ENCODE assay signal across 15 mouse cellular contexts in the genomic region with DNA sequence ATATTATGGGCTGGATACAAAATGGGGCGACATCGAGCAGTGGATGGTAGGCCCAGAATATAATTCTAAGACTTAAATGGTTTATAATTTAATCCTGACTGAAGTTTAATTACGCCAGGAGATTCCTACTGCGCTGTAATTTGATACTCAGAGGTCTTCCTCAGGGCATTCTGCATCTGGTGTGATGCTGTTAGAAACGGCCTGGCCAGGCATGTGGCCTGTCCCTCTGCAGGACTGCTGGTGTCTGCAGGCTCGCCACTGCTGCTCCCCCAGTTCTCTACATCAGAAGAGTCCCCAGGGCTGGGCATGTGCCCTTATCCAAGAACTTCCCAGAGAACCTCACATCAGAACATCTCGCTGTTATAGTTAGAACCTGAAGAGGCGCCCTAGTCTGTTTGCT.
A peak's percentile ranks its signal among the peaks of the same experiment; 100 is the strongest.
DNase-seq lines count a peak whose midpoint lies in the region; ATAC-seq and TF ChIP-seq lines count a peak whose summit lies in the region.
"Had no signal": no experiment of that assay in that cellular context is flagged by ENCODE, and none has a peak within 500 bp of the region (broad histone marks: within the 10 kb centered on the region; RNA-seq: fewer than 3 reads in every experiment).

No protein-coding gene starts in this region.

- H3K36me3 ChIP-seq in heart, embryonic 15.5 days: peaks cover 9% of the 10 kb centered on the region; the same call in 1 of the 2 replicates
- H3K36me3 ChIP-seq in lung, postnatal 0 days (ENCODE audit: insufficient read depth, low read length): no peaks in the 10 kb centered on the region
- H3K36me3 ChIP-seq in embryonic facial prominence, embryonic 14.5 days (ENCODE audit: control insufficient read depth, insufficient read depth, low read length): no peaks in the 10 kb centered on the region
- H3K36me3 ChIP-seq in stomach, embryonic 16.5 days (ENCODE audit: control insufficient read depth, insufficient read depth, low read length): no peaks in the 10 kb centered on the region

- H3K4me3 ChIP-seq in heart, embryonic 15.5 days: no peak overlapping the region
- H3K4me3 ChIP-seq in lung, postnatal 0 days (ENCODE audit: low read depth, low read length): no peak overlapping the region
- no peak overlapping the region for H3K4me3 ChIP-seq in embryonic facial prominence, embryonic 14.5 days (ENCODE audit: low read depth, low read length)
- H3K4me3 ChIP-seq in stomach, embryonic 16.5 days (replicated peaks; ENCODE audit: low read length): no peak overlapping the region
- H3K4me3 ChIP-seq: liver, embryonic 12.5 days had no signal

- H3K27ac ChIP-seq in heart, embryonic 15.5 days: peak overlapping the region; percentile 79
- no peak overlapping the region for H3K27ac ChIP-seq in lung, postnatal 0 days (ENCODE audit: low read length)
- no peak overlapping the region for H3K27ac ChIP-seq in embryonic facial prominence, embryonic 14.5 days (replicated peaks; ENCODE audit: low read depth, low read length)
- H3K27ac ChIP-seq in stomach, embryonic 16.5 days (ENCODE audit: low read length): peak overlapping the region; percentile 75
- H3K27ac ChIP-seq: liver, embryonic 12.5 days had no signal

- peak; percentile 23; the same call in 1 of the 2 replicates for ATAC-seq in heart, embryonic 15.5 days (replicated peaks; ENCODE audit: insufficient number of reproducible peaks, insufficient read depth, low FRiP score, low read depth)
- no peak; the same call in 1 of the 2 replicates for ATAC-seq in lung, postnatal 0 days
- no peak; the same call in 1 of the 2 replicates for ATAC-seq in embryonic facial prominence, embryonic 14.5 days (ENCODE audit: low read depth)
- peak; percentile 49; the same call in 1 of the 2 replicates for ATAC-seq in stomach, embryonic 16.5 days (ENCODE audit: insufficient read depth, low FRiP score)
- ATAC-seq: forebrain, embryonic 16.5 days; inflammation-experienced regulatory T-cells, adult 6 months; liver, embryonic 12.5 days had no signal

- no peaks in the 10 kb centered on the region for H3K9me3 ChIP-seq in heart, embryonic 15.5 days (replicated peaks)
- no peaks in the 10 kb centered on the region for H3K9me3 ChIP-seq in lung, postnatal 0 days (ENCODE audit: low read length)
- no peaks in the 10 kb centered on the region for H3K9me3 ChIP-seq in embryonic facial prominence, embryonic 14.5 days (ENCODE audit: control insufficient read depth, low read length)
- no peaks in the 10 kb centered on the region for H3K9me3 ChIP-seq in stomach, embryonic 16.5 days (replicated peaks; ENCODE audit: control insufficient read depth, low read length)
- H3K9me3 ChIP-seq: liver, embryonic 12.5 days had no signal

- peaks cover 73% of the 10 kb centered on the region for H3K4me1 ChIP-seq in heart, embryonic 15.5 days (replicated peaks)
- H3K4me1 ChIP-seq in lung, postnatal 0 days (ENCODE audit: insufficient read depth, low read depth, low read length): peaks cover 5% of the 10 kb centered on the region; the same call in 1 of the 2 replicates
- peaks cover 12% of the 10 kb centered on the region for H3K4me1 ChIP-seq in embryonic facial prominence, embryonic 14.5 days (ENCODE audit: control insufficient read depth, insufficient read depth, low read length)
- H3K4me1 ChIP-seq in stomach, embryonic 16.5 days (ENCODE audit: control insufficient read depth, insufficient read depth, low read length): peaks cover 21% of the 10 kb centered on the region

- H3K9ac ChIP-seq in heart, embryonic 15.5 days: peak overlapping the region; percentile 7; the same call in 1 of the 2 replicates
- no peak overlapping the region for H3K9ac ChIP-seq in lung, postnatal 0 days (replicated peaks; ENCODE audit: low read depth)
- H3K9ac ChIP-seq in embryonic facial prominence, embryonic 14.5 days (ENCODE audit: low read depth, low read length): no peak overlapping the region
- no peak overlapping the region; the same call in 1 of the 2 replicates for H3K9ac ChIP-seq in stomach, embryonic 16.5 days (ENCODE audit: low read length)
- H3K9ac ChIP-seq: liver, embryonic 12.5 days had no signal

- no peak for DNase-seq in heart, adult 18-20 months
- DNase-seq in lung, postnatal 0 days (ENCODE audit: low spot score): peak; percentile 12
- DNase-seq in lung, postnatal 36 days: no peak
- peak; percentile 38 for DNase-seq in embryonic facial prominence, embryonic 14.5 days (ENCODE audit: low spot score)
- no peak for DNase-seq in layer of hippocampus, postnatal 36 days
- no peak for DNase-seq in testis, postnatal 10 days (ENCODE audit: low spot score)
- DNase-seq: adrenal gland, postnatal 25 days; gastrocnemius, postnatal 36 days; spleen, adult 18-20 months had no signal

- no peak for TF ChIP-seq CTCF in lung, postnatal 0 days (IDR thresholded peaks at IDR 0.05)

- 56% methylated on average over 8 of the region's 8 CpGs for WGBS in heart, embryonic 15.5 days
- WGBS in lung, postnatal 0 days: 62% methylated on average over 8 of the region's 8 CpGs
- 37% methylated on average over 8 of the region's 8 CpGs for WGBS in embryonic facial prominence, embryonic 14.5 days
- 57% methylated on average over 8 of the region's 8 CpGs for WGBS in stomach, embryonic 16.5 days

- no peak overlapping the region for H3K4me2 ChIP-seq in heart, embryonic 15.5 days
- H3K4me2 ChIP-seq in lung, postnatal 0 days (replicated peaks; ENCODE audit: low read depth, low read length): no peak overlapping the region
- H3K4me2 ChIP-seq in embryonic facial prominence, embryonic 14.5 days (ENCODE audit: low read depth, low read length): no peak overlapping the region
- H3K4me2 ChIP-seq in stomach, embryonic 16.5 days (ENCODE audit: low read depth, low read length): no peak overlapping the region
- H3K4me2 ChIP-seq: liver, embryonic 12.5 days had no signal

- H3K27me3 ChIP-seq in heart, embryonic 15.5 days: no peaks in the 10 kb centered on the region
- no peaks in the 10 kb centered on the region for H3K27me3 ChIP-seq in lung, postnatal 0 days (replicated peaks; ENCODE audit: insufficient read depth, low read length)
- no peaks in the 10 kb centered on the region for H3K27me3 ChIP-seq in embryonic facial prominence, embryonic 14.5 days (replicated peaks; ENCODE audit: control insufficient read depth, insufficient read depth, low read length)
- H3K27me3 ChIP-seq in stomach, embryonic 16.5 days (ENCODE audit: control insufficient read depth, insufficient read depth, low read length): no peaks in the 10 kb centered on the region
- H3K27me3 ChIP-seq: CH12.LX; liver, embryonic 12.5 days had no signal

- no peak for TF ChIP-seq EP300 in lung, postnatal 0 days (IDR thresholded peaks at IDR 0.05)

Comparison
In these comparisons a context has a peak if more than half of its experiments do, and no peak if none do; other contexts are left out.
1. DNase-seq: peak in lung, postnatal 0 days (single experiment) and embryonic facial prominence, embryonic 14.5 days (single experiment); none in heart, adult 18-20 months (0 of 2), lung, postnatal 36 days (single experiment), layer of hippocampus, postnatal 36 days (0 of 2) and testis, postnatal 10 days (single experiment).
2. ATAC-seq: peak in heart, embryonic 15.5 days (single experiment) and stomach, embryonic 16.5 days (single experiment); none in lung, postnatal 0 days (single experiment) and embryonic facial prominence, embryonic 14.5 days (single experiment).
3. H3K27ac ChIP-seq: peak in heart, embryonic 15.5 days (single experiment) and stomach, embryonic 16.5 days (single experiment); none in lung, postnatal 0 days (single experiment) and embryonic facial prominence, embryonic 14.5 days (single experiment).